Mouse (Mus musculus): ENCODE data around the gene Map2k7. TPM values are rescaled to one million over a fixed set of nuclear protein-coding genes. Genes with fewer than 3 reads are reported as not detected.

The Map2k7 gene
- polyA plus RNA-seq, 1 experiment from 2014 or later = 24.6 TPM

GRCm38 (mm10) chr8:4229784-4230183, 8.8 kb upstream of the Map2k7 start:
- ATAC-seq (ENCODE audit: insufficient read depth, low FRiP score, low read depth) = no peak
- no peaks in the 10 kb centered on the region; the same call in 1 of the 2 replicates for H3K27me3 ChIP-seq (replicated peaks)

GRCm38 (mm10) chr8:4230612-4231351, 7.8 kb upstream of the Map2k7 start:
- H3K9ac ChIP-seq = no peak overlapping the region
- H3K4me3 ChIP-seq (replicated peaks) = no peak overlapping the region

More at GRCm38 (mm10) chr8:4229784-4230183, 8.8 kb upstream of the Map2k7 start:
- H3K27ac ChIP-seq = no peak overlapping the region
- no peak overlapping the region for H3K4me2 ChIP-seq
- no peaks in the 10 kb centered on the region for H3K9me3 ChIP-seq
- no peak overlapping the region for H3K4me3 ChIP-seq (replicated peaks)
- WGBS = 78% methylated on average over 5 of the region's 5 CpGs
- H3K36me3 ChIP-seq = no peaks in the 10 kb centered on the region
- peaks cover 8% of the 10 kb centered on the region; the same call in 1 of the 2 replicates for H3K4me1 ChIP-seq
- no peak overlapping the region for H3K9ac ChIP-seq

GRCm38 (mm10) chr8:4237814-4238433, 616 bp upstream of the Map2k7 start:
- H3K9ac ChIP-seq = peak overlapping the region; percentile 32; the same call in 1 of the 2 replicates
- H3K4me1 ChIP-seq = peaks cover 20% of the 10 kb centered on the region
- H3K27ac ChIP-seq = peak overlapping the region; percentile 95
- peak overlapping the region; percentile 76 for H3K4me2 ChIP-seq
- H3K9me3 ChIP-seq = no peaks in the 10 kb centered on the region
- no peaks in the 10 kb centered on the region for H3K27me3 ChIP-seq (replicated peaks)
- 20% methylated on average over 15 of the region's 15 CpGs for WGBS
- H3K36me3 ChIP-seq = 0 out of 2 replicates have a peak, but pooled peaks cover 5% of the 10 kb centered on the region
- H3K4me3 ChIP-seq (replicated peaks) = peak overlapping the region; percentile 78
- no peak for ATAC-seq (ENCODE audit: insufficient read depth, low FRiP score, low read depth)

More at GRCm38 (mm10) chr8:4230612-4231351, 7.8 kb upstream of the Map2k7 start:
- ATAC-seq (ENCODE audit: insufficient read depth, low FRiP score, low read depth) = peak; percentile 73
- Histone ChIP-seq H3K9me3 (no peaks in the 10 kb centered on the region), H3K36me3 (no peaks in the 10 kb centered on the region), H3K4me2 (0 out of 2 replicates have a peak overlapping the region, but pooled peaks have one; percentile 3), H3K27me3 (replicated peaks) (no peaks in the 10 kb centered on the region; the same call in 1 of the 2 replicates), H3K27ac (peak overlapping the region; percentile 24; the same call in 1 of the 2 replicates), H3K4me1 (peaks cover 8% of the 10 kb centered on the region; the same call in 1 of the 2 replicates)
- WGBS = 53% methylated on average over 10 of the region's 10 CpGs

GRCm38 (mm10) chr8:4239193-4239890, 802 bp downstream of the Map2k7 start:
- H3K4me3 ChIP-seq (replicated peaks) = peak overlapping the region; percentile 78
- H3K9ac ChIP-seq = peak overlapping the region; percentile 81
- peak; percentile 41 for ATAC-seq (ENCODE audit: insufficient read depth, low FRiP score, low read depth)
- peak overlapping the region; percentile 76 for H3K4me2 ChIP-seq
- peaks cover 18% of the 10 kb centered on the region for H3K36me3 ChIP-seq
- peak overlapping the region; percentile 95 for H3K27ac ChIP-seq
- peaks cover 20% of the 10 kb centered on the region for H3K4me1 ChIP-seq
- WGBS = 12% methylated on average over 18 of the region's 19 CpGs
- no peaks in the 10 kb centered on the region for H3K9me3 ChIP-seq
- H3K27me3 ChIP-seq (replicated peaks) = no peaks in the 10 kb centered on the region

- Histone ChIP-seq H3K4me1 (peaks cover 22% of the 10 kb centered on the region), H3K4me2 (no peak overlapping the region), H3K36me3 (peaks cover 47% of the 10 kb centered on the region), H3K4me3 (replicated peaks) (no peak overlapping the region), H3K27me3 (replicated peaks) (no peaks in the 10 kb centered on the region), H3K9me3 (no peaks in the 10 kb centered on the region), H3K27ac (no peak overlapping the region), H3K9ac (no peak overlapping the region)
- ATAC-seq (ENCODE audit: insufficient read depth, low FRiP score, low read depth) = no peak
- 95% methylated on average over 5 of the region's 5 CpGs for WGBS
Measured at GRCm38 (mm10) chr8:4245061-4245460, 6.5 kb downstream of the Map2k7 start.

- no peak overlapping the region for H3K4me2 ChIP-seq
- H3K4me3 ChIP-seq (replicated peaks) = no peak overlapping the region
- peaks cover 21% of the 10 kb centered on the region for H3K4me1 ChIP-seq
- ATAC-seq (ENCODE audit: insufficient read depth, low FRiP score, low read depth) = no peak
- no peaks in the 10 kb centered on the region for H3K27me3 ChIP-seq (replicated peaks)
- no peaks in the 10 kb centered on the region for H3K9me3 ChIP-seq
- no peak overlapping the region for H3K27ac ChIP-seq
- H3K36me3 ChIP-seq = peaks cover 48% of the 10 kb centered on the region
- WGBS = 79% methylated on average over 13 of the region's 13 CpGs
- H3K9ac ChIP-seq = no peak overlapping the region
Measured at GRCm38 (mm10) chr8:4245737-4246136, 7.2 kb downstream of the Map2k7 start.

GRCm38 (mm10) chr8:4247241-4247640, 8.7 kb downstream of the Map2k7 start:
- Histone ChIP-seq H3K9me3 (no peaks in the 10 kb centered on the region), H3K4me2 (no peak overlapping the region), H3K4me1 (peaks cover 17% of the 10 kb centered on the region; the same call in 1 of the 2 replicates), H3K36me3 (peaks cover 48% of the 10 kb centered on the region), H3K27me3 (replicated peaks) (no peaks in the 10 kb centered on the region), H3K27ac (no peak overlapping the region), H3K9ac (no peak overlapping the region), H3K4me3 (replicated peaks) (no peak overlapping the region)
- WGBS = 77% methylated on average over 8 of the region's 8 CpGs
- ATAC-seq (ENCODE audit: insufficient read depth, low FRiP score, low read depth) = no peak

- no peak within 1 kb of the TSS for H3K9ac ChIP-seq
- H3K4me1 ChIP-seq = peaks cover 21% of the 10 kb centered on the region; the same call in 1 of the 2 replicates
- no peak within 1 kb of the TSS; the same call in 1 of the 2 replicates for H3K27ac ChIP-seq
- no peaks in the 10 kb centered on the region for H3K27me3 ChIP-seq (replicated peaks)
- no peak within 1 kb of the TSS for H3K4me3 ChIP-seq (replicated peaks)
- no peak within 1 kb of the TSS for H3K4me2 ChIP-seq
- H3K9me3 ChIP-seq = no peaks in the 10 kb centered on the region
- peaks cover 42% of the 10 kb centered on the region for H3K36me3 ChIP-seq
- ATAC-seq (ENCODE audit: insufficient read depth, low FRiP score, low read depth) = no peak
- 72% methylated on average over 15 of the region's 15 CpGs for WGBS
Measured at GRCm38 (mm10) chr8:4247951-4248540, 9.5 kb downstream of the Map2k7 start, which contains the start of gene Tgfbr3l. TSS of gene Tgfbr3l (plus strand) at chr8:4248214.

GRCm38 (mm10) chr8:4249213-4249612, 10.7 kb downstream of the Map2k7 start:
- 25% methylated on average over 29 of the region's 29 CpGs for WGBS
- H3K9ac ChIP-seq = no peak overlapping the region

GRCm38 (mm10) chr8:4250306-4250970, 11.9 kb downstream of the Map2k7 start:
- Histone ChIP-seq H3K27ac (no peak overlapping the region), H3K4me1 (peaks cover 27% of the 10 kb centered on the region), H3K9ac (no peak overlapping the region), H3K4me2 (no peak overlapping the region), H3K36me3 (peaks cover 30% of the 10 kb centered on the region), H3K4me3 (replicated peaks) (no peak overlapping the region), H3K9me3 (no peaks in the 10 kb centered on the region), H3K27me3 (replicated peaks) (no peaks in the 10 kb centered on the region)
- 40% methylated on average over 26 of the region's 26 CpGs for WGBS
- ATAC-seq (ENCODE audit: insufficient read depth, low FRiP score, low read depth) = peak; percentile 9; the same call in 1 of the 2 replicates

More at GRCm38 (mm10) chr8:4249213-4249612, 10.7 kb downstream of the Map2k7 start:
- Histone ChIP-seq H3K9me3 (no peaks in the 10 kb centered on the region), H3K4me3 (replicated peaks) (no peak overlapping the region), H3K27ac (peak overlapping the region; percentile 23; the same call in 1 of the 2 replicates), H3K4me2 (peak overlapping the region; percentile 24), H3K36me3 (peaks cover 32% of the 10 kb centered on the region), H3K4me1 (peaks cover 24% of the 10 kb centered on the region), H3K27me3 (replicated peaks) (no peaks in the 10 kb centered on the region)
- no peak for ATAC-seq (ENCODE audit: insufficient read depth, low FRiP score, low read depth)

Measured in stomach, embryonic 15.5 days (tissue).